Mouse (Mus musculus): ENCODE results near the gene Agxt.

Gene Agxt

GRCm38 (mm10) chr1:93150907-93151661 lies 16.0 kb downstream of the Agxt start:
- no peak for DNase-seq

GRCm38 (mm10) chr1:93157566-93157965 lies 22.5 kb downstream of the Agxt start:
- no peak for DNase-seq

GRCm38 (mm10) chr1:93158916-93159315 lies 23.9 kb downstream of the Agxt start:
- no peak for DNase-seq

GRCm38 (mm10) chr1:93159566-93160500 lies 24.8 kb downstream of the Agxt start:
- DNase-seq: peak; percentile 23

GRCm38 (mm10) chr1:93160501-93161133 lies 25.6 kb downstream of the Agxt start, which contains the start of gene 2310007B03Rik:
2310007B03Rik (minus strand) TSS chr1:93160948.
- DNase-seq: no peak

GRCm38 (mm10) chr1:93161350-93161749 lies 26.3 kb downstream of the Agxt start:
- DNase-seq: no peak

DNA sequence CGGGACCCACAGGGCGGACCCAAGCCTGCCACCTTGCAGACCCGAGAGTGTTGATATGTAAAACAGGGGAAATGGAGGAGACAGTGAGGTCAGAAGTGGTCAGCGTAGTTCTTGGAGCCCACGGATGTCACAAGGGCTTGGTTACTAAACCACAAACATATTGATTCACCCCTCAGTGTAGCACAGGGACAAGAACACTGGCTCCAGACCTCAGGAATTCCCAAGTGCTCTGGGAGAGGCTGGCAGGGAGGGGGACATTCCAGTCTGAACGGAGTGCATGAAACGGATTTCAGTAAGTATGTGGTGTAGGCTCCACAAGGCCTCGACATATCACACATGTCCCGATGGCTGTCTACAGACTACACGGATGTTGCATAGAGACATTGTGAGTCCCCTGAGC lies 26.9 kb downstream of the Agxt start:
- DNase-seq: no peak

DNA sequence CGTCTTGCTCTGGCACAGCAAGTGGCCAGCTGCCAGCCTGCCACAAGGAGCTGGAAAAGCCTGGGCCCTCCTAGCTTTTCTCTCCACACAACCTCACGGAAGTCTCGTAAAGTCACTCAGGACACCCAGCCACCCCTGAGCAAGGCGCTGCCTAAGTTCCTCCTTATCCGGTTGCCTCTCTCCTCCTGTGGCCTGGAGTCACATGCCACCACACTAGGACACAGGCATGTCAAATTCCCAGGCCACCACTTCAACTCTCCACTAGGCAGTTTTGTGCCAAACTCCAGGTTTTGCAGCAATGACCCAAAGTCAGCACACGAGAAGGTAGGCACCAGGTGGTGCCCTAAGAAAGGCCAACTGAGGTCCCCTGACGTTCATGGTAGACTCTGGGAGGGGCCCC lies 27.5 kb downstream of the Agxt start:
- DNase-seq: no peak

GRCm38 (mm10) chr1:93165447-93165846 lies 30.4 kb downstream of the Agxt start:
- DNase-seq: no peak

- no peak for DNase-seq
These were observed 31.5 kb downstream of the Agxt start for GRCm38 (mm10) chr1:93166346-93167079.

- DNase-seq: no peak
These were observed 33.3 kb downstream of the Agxt start, which contains the start of gene Crocc2 for GRCm38 (mm10) chr1:93168295-93168775. Crocc2 (plus strand) TSS chr1:93168725.

- no peak for DNase-seq
These were observed 38.6 kb downstream of the Agxt start for GRCm38 (mm10) chr1:93173665-93174064.

DNA sequence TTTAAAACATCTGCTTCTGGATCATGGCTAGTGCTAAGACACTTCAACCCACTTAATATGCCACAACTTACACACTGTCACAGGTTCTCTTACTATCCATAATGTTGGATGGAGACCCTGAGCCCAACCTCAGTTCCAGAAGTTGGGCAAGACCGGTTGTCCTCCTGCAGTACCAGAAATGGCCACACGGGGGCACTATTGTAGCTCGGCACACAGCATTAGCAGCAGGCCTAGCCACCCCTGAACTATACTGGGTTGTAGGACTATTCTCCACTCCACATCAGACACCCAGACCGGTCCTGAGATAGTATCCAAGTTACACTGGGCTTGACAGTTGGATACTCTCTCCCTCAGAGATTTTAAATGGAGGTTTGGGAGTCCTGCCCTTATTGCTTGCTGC lies 39.4 kb downstream of the Agxt start:
- peak; percentile 76 for DNase-seq

DNA sequence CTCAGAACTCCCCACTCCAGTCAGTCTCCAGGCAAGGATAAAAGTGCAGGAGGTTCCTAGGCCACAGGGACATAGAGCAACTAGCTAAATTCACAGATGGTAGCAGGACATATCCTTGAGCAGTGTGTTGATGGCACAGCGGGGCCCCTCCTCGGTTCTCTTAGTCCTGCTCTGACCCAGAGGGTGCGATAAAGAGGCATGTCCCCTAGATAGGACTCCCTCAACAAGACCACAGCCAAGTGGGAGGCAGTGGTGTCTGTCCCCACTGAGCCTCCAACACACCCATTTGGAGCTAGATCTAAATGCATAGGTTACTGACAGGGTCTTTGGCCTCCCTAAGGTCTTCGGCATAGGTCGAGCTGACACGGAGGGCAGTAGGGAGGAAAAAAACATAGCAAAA lies 40.8 kb downstream of the Agxt start:
- DNase-seq: no peak

DNA sequence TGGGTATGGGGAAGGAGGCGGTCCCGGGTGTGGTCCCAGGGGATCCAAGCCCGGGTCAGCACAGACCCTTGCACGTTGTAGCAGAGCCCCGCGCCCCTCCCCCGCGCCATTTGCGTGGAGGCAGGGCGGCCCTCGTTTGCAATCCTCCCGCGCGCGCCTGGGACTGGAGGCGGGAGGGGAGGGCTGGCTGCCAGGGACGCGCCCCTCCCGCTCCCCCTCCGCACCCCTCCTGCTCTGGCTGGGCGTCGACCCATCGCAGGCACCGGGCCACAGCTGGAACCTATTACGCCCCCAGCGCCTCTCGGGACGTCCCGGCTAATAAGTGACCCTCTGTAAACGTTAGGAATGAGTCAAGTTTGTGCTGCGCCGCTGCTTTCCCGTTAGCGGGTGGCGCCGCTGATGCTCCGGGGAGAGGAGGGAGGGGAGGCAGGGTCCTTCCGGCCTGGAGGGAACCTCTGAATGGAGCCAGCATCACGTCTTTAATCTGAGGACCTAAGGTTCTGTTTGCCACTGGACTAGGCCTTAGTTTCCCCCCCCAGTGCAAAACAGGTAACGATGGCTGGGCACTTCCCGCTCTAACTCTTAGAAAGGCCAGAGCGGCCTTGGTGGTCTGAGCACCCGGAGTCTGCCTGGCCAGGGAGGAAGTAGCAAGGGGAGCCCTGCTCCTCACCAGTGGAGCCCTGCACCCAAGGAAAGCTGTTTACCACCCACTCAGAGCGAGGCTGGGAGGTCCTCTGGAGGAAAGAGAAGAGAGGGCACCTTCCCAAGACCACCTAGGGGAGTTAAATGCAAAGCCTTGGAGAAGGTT lies 41.7 kb downstream of the Agxt start:
- DNase-seq: no peak

GRCm38 (mm10) chr1:93182281-93182680 lies 47.2 kb downstream of the Agxt start:
- no peak for DNase-seq

GRCm38 (mm10) chr1:93184071-93184828 lies 49.2 kb downstream of the Agxt start:
- DNase-seq: peak; percentile 45

DNA sequence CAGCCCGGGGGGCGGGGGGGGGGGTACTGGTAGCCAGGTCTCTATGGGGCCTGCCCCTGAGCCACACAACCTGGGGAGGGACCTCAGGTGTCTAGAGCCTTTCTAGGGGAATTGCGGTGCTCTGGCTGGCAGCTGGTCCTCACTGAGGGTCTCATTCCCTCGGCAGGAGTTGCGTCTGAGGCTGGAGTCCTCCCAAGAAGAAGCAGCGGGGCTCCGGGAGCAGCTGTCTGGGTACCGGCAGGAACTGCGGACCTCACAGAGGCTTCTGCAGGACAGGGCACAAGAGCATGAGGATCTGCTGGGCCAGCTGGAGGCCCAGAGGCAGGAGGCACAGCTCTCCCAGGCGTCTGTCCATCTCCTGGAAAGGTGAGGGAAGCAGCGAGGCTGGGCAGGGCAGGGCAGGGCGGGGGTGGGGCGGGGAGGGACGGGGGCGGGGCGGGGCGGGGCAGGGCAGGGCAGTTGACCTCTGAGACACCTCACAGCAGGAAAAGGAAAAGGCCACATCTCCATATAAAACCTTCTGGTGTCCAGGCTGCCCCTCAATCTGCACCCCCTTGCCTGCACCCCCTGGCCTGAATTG lies 55.8 kb downstream of the Agxt start:
- no peak for DNase-seq

GRCm38 (mm10) chr1:93194961-93195360 lies 59.9 kb downstream of the Agxt start:
- no peak for DNase-seq
